Mouse (Mus musculus) lung, postnatal 0 days (tissue): ENCODE data around the gene Slc1a3. TPM values are rescaled to one million over a fixed set of nuclear protein-coding genes. Genes with fewer than 3 reads are reported as not detected.

Experiments
- ATAC-seq: fragments of 200-750 bp; cut with Nextera tagmentation; 2 replicates; pipeline ENCODE4 v1.8.0; 2017; ENCODE audit warnings: moderate library complexity
- DNase-seq: peaks from one replicate; pipeline ENCODE4 v3.0.0-alpha.2; 2016; ENCODE audit warnings: low spot score
- H3K27ac ChIP-seq: fragments of 300-500 bp; sonication (generic); 2 replicates; pipeline ENCODE4 v1.5.1; 2014; ENCODE audit warnings: antibody characterized with exemption, mild to moderate bottlenecking, low read length, mixed read lengths
- H3K27me3 ChIP-seq: fragments of 300-500 bp; sonication (generic); replicated peaks from 2 replicates; pipeline ENCODE4 v1.6.1; 2014; ENCODE audit warnings: low read length, mixed read lengths; ENCODE audit not compliant: insufficient read depth
- H3K36me3 ChIP-seq: fragments of 300-500 bp; sonication (generic); 2 replicates; pipeline ENCODE4 v1.6.1; 2014; ENCODE audit warnings: low read length, mixed read lengths; ENCODE audit not compliant: insufficient read depth
- H3K4me1 ChIP-seq: fragments of 300-500 bp; sonication (generic); 2 replicates; pipeline ENCODE4 v1.6.1; 2014; ENCODE audit warnings: antibody characterized with exemption, low read depth, low read length, mixed read lengths; ENCODE audit not compliant: insufficient read depth
- H3K4me2 ChIP-seq: fragments of 300-500 bp; sonication (generic); replicated peaks from 2 replicates; pipeline ENCODE4 v1.6.1; 2014; ENCODE audit warnings: low read depth, mild to moderate bottlenecking, low read length, moderate library complexity, mixed read lengths
- H3K4me3 ChIP-seq: fragments of 300-500 bp; sonication (generic); 2 replicates; pipeline ENCODE4 v1.5.1; 2014; ENCODE audit warnings: low read depth, low read length
- H3K9ac ChIP-seq: fragments of 300-500 bp; sonication (generic); replicated peaks from 2 replicates; pipeline ENCODE4 v1.6.1; 2014; ENCODE audit warnings: low read depth, mild to moderate bottlenecking
- H3K9me3 ChIP-seq: fragments of 300-500 bp; sonication (generic); 2 replicates; pipeline ENCODE4 v1.6.1; 2016; ENCODE audit warnings: low read length, mixed read lengths
- CTCF ChIP-seq: IDR thresholded peaks from 2 replicates; pipeline ENCODE4 v1.5.1; 2016; ENCODE audit warnings: antibody characterized with exemption, mild to moderate bottlenecking
- EP300 ChIP-seq: IDR thresholded peaks from 2 replicates; pipeline ENCODE4 v1.6.1; 2016; ENCODE audit warnings: antibody characterized with exemption, mild to moderate bottlenecking, control low read depth
- WGBS: fragments of 180-500 bp; shearing (Covaris S2); extraction: QIAGEN DNeasy Blood & Tissue Kit; methylation state at CpG from one replicate; pipeline ENCODE4 v1.1.7; 2014; 5-methylcytosine and 5-hydroxymethylcytosine counted together
- polyA plus RNA-seq: library from polyadenylated mRNA; unstranded; fragments of >200 nt; fragmentation: Nextera tagmentation; extraction: Ambion mirVana; gene quantifications from 2 replicates; pipeline ENCODE4 v1.2.1, GENCODE M21; 2015

Slc1a3 gene
- polyA plus RNA-seq, 1 experiment from 2014 or later, result 17.2 TPM

DNA sequence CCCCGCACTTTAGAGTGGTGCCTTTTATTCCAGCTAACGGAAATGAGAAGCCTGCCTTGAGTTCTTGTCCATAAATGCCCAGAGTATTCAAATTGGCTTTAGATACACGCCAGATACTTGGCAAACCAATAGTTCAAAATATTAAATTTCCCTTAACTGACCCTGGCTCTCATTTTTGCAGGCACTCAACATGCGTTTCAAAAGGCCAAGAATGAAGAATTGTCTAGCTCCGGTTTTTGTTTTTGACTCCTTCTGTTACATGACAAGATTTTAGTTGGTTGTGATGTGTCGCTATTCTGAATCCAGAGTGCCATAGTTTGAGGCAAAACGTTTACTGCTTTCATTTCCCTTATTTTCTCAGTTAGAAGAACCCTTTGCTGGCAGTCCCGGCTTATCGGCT lies 28.1 kb downstream of the Slc1a3 start:
- 67% methylated on average over 9 of the region's 9 CpGs for WGBS
- Histone ChIP-seq H3K27ac (no peak overlapping the region), H3K27me3 (no peaks in the 10 kb centered on the region), H3K36me3 (no peaks in the 10 kb centered on the region), H3K4me1 (no peaks in the 10 kb centered on the region), H3K9ac (no peak overlapping the region), H3K4me3 (no peak overlapping the region), H3K4me2 (no peak overlapping the region), H3K9me3 (no peaks in the 10 kb centered on the region)
- DNase-seq (no peak), ATAC-seq (no peak)
- TF ChIP-seq CTCF (no peak), EP300 (no peak)

- Histone ChIP-seq H3K4me3 (no peak overlapping the region), H3K4me2 (no peak overlapping the region), H3K27me3 (no peaks in the 10 kb centered on the region), H3K27ac (no peak overlapping the region), H3K36me3 (no peaks in the 10 kb centered on the region), H3K4me1 (no peaks in the 10 kb centered on the region), H3K9me3 (no peaks in the 10 kb centered on the region), H3K9ac (no peak overlapping the region)
- DNase-seq, result no peak
- WGBS, result 80% methylated on average over 7 of the region's 7 CpGs
- TF ChIP-seq CTCF (no peak), EP300 (no peak)
- no peak for ATAC-seq
Measured at GRCm38 (mm10) chr15:8681971-8682370, 28.6 kb downstream of the Slc1a3 start.

DNA sequence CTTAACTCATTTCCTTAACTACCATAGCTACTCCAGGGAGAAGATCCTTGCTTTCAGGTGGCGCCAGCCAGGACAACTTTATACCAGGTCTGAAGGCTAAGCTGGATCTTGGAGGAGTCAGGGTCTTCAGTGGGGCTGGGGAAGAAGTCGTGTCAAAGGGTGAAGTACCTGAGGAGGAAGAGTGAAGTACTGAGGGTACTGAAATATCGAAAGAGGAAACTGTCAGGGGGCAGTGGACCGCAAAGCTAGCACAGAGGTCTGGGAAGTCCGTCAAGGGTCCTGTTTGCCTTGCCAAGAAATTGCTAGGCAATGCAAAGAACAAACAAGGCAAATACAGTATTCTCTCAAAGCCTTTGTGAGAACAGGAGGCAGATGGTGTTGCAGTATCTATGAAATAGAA lies 29.6 kb downstream of the Slc1a3 start:
- Histone ChIP-seq H3K9ac (no peak overlapping the region), H3K36me3 (no peaks in the 10 kb centered on the region), H3K27ac (no peak overlapping the region), H3K4me3 (no peak overlapping the region), H3K9me3 (no peaks in the 10 kb centered on the region), H3K4me1 (no peaks in the 10 kb centered on the region), H3K4me2 (no peak overlapping the region), H3K27me3 (no peaks in the 10 kb centered on the region)
- TF ChIP-seq EP300 (no peak), CTCF (no peak)
- no peak for DNase-seq
- 71% methylated on average over 5 of the region's 5 CpGs for WGBS
- ATAC-seq, result no peak

- no peaks in the 10 kb centered on the region for H3K4me1 ChIP-seq
- H3K4me3 ChIP-seq, result no peak overlapping the region
- DNase-seq, result no peak
- no peak overlapping the region for H3K4me2 ChIP-seq
- 0 out of 2 replicates have a peak overlapping the region, but pooled peaks have one; percentile 9 for H3K27ac ChIP-seq
- no peak for ATAC-seq
- H3K36me3 ChIP-seq, result no peaks in the 10 kb centered on the region
- H3K27me3 ChIP-seq, result no peaks in the 10 kb centered on the region
- WGBS, result 84% methylated on average over 2 of the region's 2 CpGs
- H3K9me3 ChIP-seq, result no peaks in the 10 kb centered on the region
- TF ChIP-seq EP300 (no peak), CTCF (no peak)
- no peak overlapping the region for H3K9ac ChIP-seq
Measured at GRCm38 (mm10) chr15:8676959-8677358, 33.6 kb downstream of the Slc1a3 start.

GRCm38 (mm10) chr15:8676211-8676691 lies 34.3 kb downstream of the Slc1a3 start:
- DNase-seq, result peak; percentile 84
- TF ChIP-seq EP300, result peak; percentile 67; the same call in 1 of the 2 replicates
- no peak for TF ChIP-seq CTCF
- WGBS, result 10% methylated on average over 5 of the region's 5 CpGs
- H3K36me3 ChIP-seq, result no peaks in the 10 kb centered on the region
- H3K27ac ChIP-seq, result no peak overlapping the region
- ATAC-seq, result peak; percentile 83
- no peak overlapping the region for H3K9ac ChIP-seq
- no peaks in the 10 kb centered on the region for H3K27me3 ChIP-seq
- H3K4me2 ChIP-seq, result no peak overlapping the region
- no peak overlapping the region for H3K4me3 ChIP-seq
- no peaks in the 10 kb centered on the region for H3K9me3 ChIP-seq
- H3K4me1 ChIP-seq, result no peaks in the 10 kb centered on the region

- Histone ChIP-seq H3K9me3 (no peaks in the 10 kb centered on the region), H3K27me3 (no peaks in the 10 kb centered on the region), H3K4me1 (no peaks in the 10 kb centered on the region), H3K4me2 (no peak overlapping the region), H3K27ac (no peak overlapping the region), H3K9ac (no peak overlapping the region), H3K4me3 (no peak overlapping the region), H3K36me3 (no peaks in the 10 kb centered on the region)
- no peak for ATAC-seq
- WGBS, result 82% methylated on average over 4 of the region's 4 CpGs
- DNase-seq, result no peak
- TF ChIP-seq EP300 (no peak), CTCF (no peak)
Measured at GRCm38 (mm10) chr15:8675616-8676015, 34.9 kb downstream of the Slc1a3 start.

DNA sequence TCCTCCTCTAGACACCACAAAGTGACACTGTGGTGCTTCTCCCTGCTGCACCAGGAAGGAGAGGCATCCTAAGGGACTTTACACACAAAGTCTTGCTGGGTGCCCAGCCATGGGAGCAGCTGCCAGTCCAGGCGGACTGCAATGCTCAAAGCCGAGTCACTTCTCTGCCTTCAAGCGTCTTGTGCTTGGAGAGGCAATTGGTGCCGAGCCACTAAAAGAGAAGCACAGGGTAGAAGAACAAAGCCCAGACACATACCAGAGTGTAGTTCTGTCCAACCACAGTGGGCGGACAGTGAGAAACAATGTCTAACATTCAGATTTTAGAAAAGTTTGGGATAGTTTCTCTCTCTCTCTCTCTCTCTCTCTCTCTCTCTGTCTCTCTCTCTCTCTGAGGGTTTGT lies 38.0 kb downstream of the Slc1a3 start:
- no peak overlapping the region for H3K4me3 ChIP-seq
- no peaks in the 10 kb centered on the region for H3K27me3 ChIP-seq
- no peak overlapping the region for H3K9ac ChIP-seq
- 0 out of 2 replicates have a peak overlapping the region, but pooled peaks have one; percentile 21 for H3K27ac ChIP-seq
- H3K9me3 ChIP-seq, result no peaks in the 10 kb centered on the region
- TF ChIP-seq EP300 (no peak), CTCF (no peak)
- H3K4me2 ChIP-seq, result no peak overlapping the region
- no peaks in the 10 kb centered on the region for H3K36me3 ChIP-seq
- H3K4me1 ChIP-seq, result no peaks in the 10 kb centered on the region
- 38% methylated on average over 5 of the region's 5 CpGs for WGBS
- no peak for ATAC-seq
- DNase-seq, result no peak
